28 mouse cellular contexts compared by ENCODE assay signal in genomic region chr3:15275899-15276526, GRCm38 (mm10). TPM values are rescaled to one million over a fixed set of nuclear protein-coding genes. Genes with fewer than 3 reads are reported as not detected.
DNase-seq lines count a peak whose midpoint lies in the region; ATAC-seq and TF ChIP-seq lines count a peak whose summit lies in the region.
"Had no signal": no experiment of that assay in that cellular context is flagged by ENCODE, and none has a peak within 500 bp of the region (broad histone marks: within the 10 kb centered on the region; RNA-seq: fewer than 3 reads in every experiment).

No protein-coding gene starts in this region.

- H3K4me3 ChIP-seq in lung, postnatal 0 days (ENCODE audit: low read depth, low read length): no peak overlapping the region
- H3K4me3 ChIP-seq in lung, adult 2 months (replicated peaks; ENCODE audit: extremely low read depth, low read depth, low read length): no peak overlapping the region
- no peak overlapping the region for H3K4me3 ChIP-seq in bone marrow macrophage, adult 2 months (ENCODE audit: insufficient read depth, low read length)
- no peak overlapping the region for H3K4me3 ChIP-seq in intestine, embryonic 15.5 days (replicated peaks)
- H3K4me3 ChIP-seq: forebrain, embryonic 10.5 days; gastrocnemius, adult 2 months; hindbrain, embryonic 12.5 days; limb, embryonic 10.5 days; neural tube, embryonic 13.5 days had no signal

- H3K36me3 ChIP-seq in lung, postnatal 0 days (ENCODE audit: insufficient read depth, low read length): no peaks in the 10 kb centered on the region
- no peaks in the 10 kb centered on the region for H3K36me3 ChIP-seq in splenic B cell, adult 2 months (ENCODE audit: control insufficient read depth, insufficient read depth, low read length, poor library complexity, severe bottlenecking)
- no peaks in the 10 kb centered on the region for H3K36me3 ChIP-seq in intestine, embryonic 15.5 days
- H3K36me3 ChIP-seq: forebrain, embryonic 10.5 days; G1E; hindbrain, embryonic 12.5 days; limb, embryonic 10.5 days; neural tube, embryonic 13.5 days had no signal

- no peaks in the 10 kb centered on the region for H3K27me3 ChIP-seq in lung, postnatal 0 days (replicated peaks; ENCODE audit: insufficient read depth, low read length)
- no peaks in the 10 kb centered on the region for H3K27me3 ChIP-seq in splenic B cell, adult 2 months (ENCODE audit: control insufficient read depth, insufficient read depth, low read length, poor library complexity, severe bottlenecking)
- no peaks in the 10 kb centered on the region for H3K27me3 ChIP-seq in intestine, embryonic 15.5 days (replicated peaks)
- H3K27me3 ChIP-seq: hindbrain, embryonic 12.5 days; neural tube, embryonic 13.5 days had no signal

- TF ChIP-seq EP300 in lung, postnatal 0 days (IDR thresholded peaks at IDR 0.05): no peak

- no peaks in the 10 kb centered on the region for H3K9me3 ChIP-seq in lung, postnatal 0 days (ENCODE audit: low read length)
- H3K9me3 ChIP-seq in intestine, embryonic 15.5 days: no peaks in the 10 kb centered on the region
- H3K9me3 ChIP-seq: forebrain, embryonic 10.5 days; G1E; hindbrain, embryonic 12.5 days; limb, embryonic 10.5 days; neural tube, embryonic 13.5 days had no signal

- no peak for TF ChIP-seq POLR2A in lung, adult 2 months (IDR thresholded peaks at IDR 0.05; ENCODE audit: borderline replicate concordance, extremely low read depth, low read depth, low read length)
- TF ChIP-seq POLR2A in bone marrow macrophage, adult 2 months (IDR thresholded peaks at IDR 0.05; ENCODE audit: borderline replicate concordance, low read depth, low read length): no peak

- no peak overlapping the region for H3K4me2 ChIP-seq in lung, postnatal 0 days (replicated peaks; ENCODE audit: low read depth, low read length)
- H3K4me2 ChIP-seq in intestine, embryonic 15.5 days (replicated peaks): no peak overlapping the region
- H3K4me2 ChIP-seq: hindbrain, embryonic 12.5 days; midbrain, embryonic 11.5 days; neural tube, embryonic 13.5 days had no signal

- no peak for ATAC-seq in lung, postnatal 0 days
- peak; percentile 99 to 100 for ATAC-seq in hematopoietic stem cell, adult 5-6 weeks (replicated peaks in 1 of 2; ENCODE audit: insufficient read depth in 1 of 2, low FRiP score in 2 of 2, low TSS enrichment in 1 of 2, low read depth in 1 of 2, poor library complexity in 2 of 2, severe bottlenecking in 2 of 2)
- ATAC-seq in intestine, embryonic 15.5 days: no peak
- ATAC-seq in activated CD4-positive, CD25-positive, alpha-beta regulatory T cell, adult 4 months: no peak
- ATAC-seq: CD4-positive, CD25-positive, alpha-beta regulatory T cell, adult 4 months; inflammation-experienced regulatory T-cells, adult 6 months had no signal

- H3K9ac ChIP-seq in lung, postnatal 0 days (replicated peaks; ENCODE audit: low read depth): no peak overlapping the region
- H3K9ac ChIP-seq in intestine, embryonic 15.5 days: no peak overlapping the region
- H3K9ac ChIP-seq: hindbrain, embryonic 12.5 days; liver, embryonic 14.5 days; neural tube, embryonic 13.5 days had no signal

- peak; percentile 13 for DNase-seq in lung, postnatal 0 days (ENCODE audit: low spot score)
- DNase-seq in lung, adult 2 months: no peak
- peak; percentile 38 for DNase-seq in splenic B cell, adult 2 months (ENCODE audit: low read depth, low spot score)
- DNase-seq: adrenal gland, postnatal 14 days; cerebellum, adult 2 months; cerebellum, postnatal 36 days; gastrocnemius, adult 2 months; kidney, adult 9 months; kidney, postnatal 25 days; spleen, adult 18-20 months had no signal

- no peaks in the 10 kb centered on the region for H3K4me1 ChIP-seq in lung, postnatal 0 days (ENCODE audit: insufficient read depth, low read depth, low read length)
- no peaks in the 10 kb centered on the region for H3K4me1 ChIP-seq in lung, adult 2 months (ENCODE audit: control insufficient read depth, insufficient read depth, low read length)
- H3K4me1 ChIP-seq in bone marrow macrophage, adult 2 months (ENCODE audit: control insufficient read depth, insufficient read depth, low read length): peaks cover 19% of the 10 kb centered on the region
- H3K4me1 ChIP-seq in intestine, embryonic 15.5 days (replicated peaks): no peaks in the 10 kb centered on the region
- H3K4me1 ChIP-seq: forebrain, embryonic 10.5 days; hindbrain, embryonic 12.5 days; limb, embryonic 10.5 days; neural tube, embryonic 13.5 days had no signal

- no peak overlapping the region for H3K27ac ChIP-seq in lung, postnatal 0 days (ENCODE audit: low read length)
- peak overlapping the region; percentile 91 for H3K27ac ChIP-seq in bone marrow macrophage, adult 2 months (ENCODE audit: insufficient read depth, low read depth, low read length)
- no peak overlapping the region for H3K27ac ChIP-seq in intestine, embryonic 15.5 days
- H3K27ac ChIP-seq: forebrain, embryonic 10.5 days; gastrocnemius, adult 2 months; hindbrain, embryonic 12.5 days; limb, embryonic 10.5 days; liver, embryonic 14.5 days; neural tube, embryonic 13.5 days; stomach, postnatal 0 days had no signal

- no peak for TF ChIP-seq CTCF in lung, postnatal 0 days (IDR thresholded peaks at IDR 0.05)
- TF ChIP-seq CTCF in lung, adult 2 months (IDR thresholded peaks at IDR 0.05; ENCODE audit: insufficient read depth, low read length): no peak
- TF ChIP-seq CTCF in bone marrow macrophage, adult 2 months (IDR thresholded peaks at IDR 0.05; ENCODE audit: low read depth, low read length): no peak

- WGBS in lung, postnatal 0 days: 66% methylated on average over 5 of the region's 5 CpGs
- WGBS in lung, adult 2 months: 55% methylated on average over 5 of the region's 5 CpGs
- WGBS in intestine, embryonic 15.5 days: 79% methylated on average over 5 of the region's 5 CpGs

RNA-seq across cellular contexts. Expression of gene Gm9733, which starts 56.1 kb away (rescaled TPM):
- 3.3 and 3.7 TPM in 2 replicates for polyA plus RNA-seq in lung, postnatal 0 days (2015; fragmentation: Nextera tagmentation; extraction: Ambion mirVana)
- 0.60 and 1.8 TPM in 2 replicates for polyA plus RNA-seq in lung, adult 2 months (2012; rRNA removed)
- 2.2 and 3.1 TPM in 2 replicates for polyA plus RNA-seq in bone marrow macrophage, adult 2 months (2012; ENCODE audit: insufficient read depth, insufficient read length, missing spikeins)
- not detected in 2 replicates for total RNA-seq in hematopoietic stem cell, adult 5-6 weeks (2017)
- polyA plus RNA-seq in intestine, embryonic 15.5 days (2015; fragmentation: Nextera tagmentation; extraction: Ambion mirVana): not detected in 2 replicates
- polyA plus RNA-seq in activated CD4-positive, CD25-positive, alpha-beta regulatory T cell, adult 4 months (2017; shearing (Covaris generic)): not detected
- total RNA-seq: adrenal gland, postnatal 14 days; G1E; gastrocnemius, adult 2 months; layer of hippocampus, adult 8-10 months had no signal
- polyA plus RNA-seq: CD4-positive, CD25-positive, alpha-beta regulatory T cell, adult 4 months; cerebellum, adult 2 months; forebrain, embryonic 10.5 days; G1E; gonadal fat pad, adult 2 months; heart, embryonic 16.5 days; hindbrain, embryonic 12.5 days; limb, embryonic 10.5 days; midbrain, embryonic 11.5 days; neural tube, embryonic 13.5 days; stomach, postnatal 0 days; thymus, postnatal 0 days had no signal

Comparison
In these comparisons a context has a peak if more than half of its experiments do, and no peak if none do; other contexts are left out.
1. ATAC-seq: peak in hematopoietic stem cell, adult 5-6 weeks (2 of 2); none in lung, postnatal 0 days (single experiment), intestine, embryonic 15.5 days (single experiment) and activated CD4-positive, CD25-positive, alpha-beta regulatory T cell, adult 4 months (single experiment).